Mouse (Mus musculus) forebrain, embryonic 13.5 days (tissue): Measurements from ENCODE around the gene Slc44a5. TPM values are rescaled to one million over a fixed set of nuclear protein-coding genes. Genes with fewer than 3 reads are reported as not detected.
"Not testable (repeated sequence)": the region's sequence is repeated elsewhere in the genome, so short reads cannot be mapped to it uniquely, and the experiment has no call there.

ENCODE experiments used
- ATAC-seq: fragments of 200-750 bp; cut with Nextera tagmentation; 2 replicates; pipeline ENCODE4 v1.8.0; 2017
- H3K27ac ChIP-seq: fragments of 300-500 bp; sonication (generic); 2 replicates; pipeline ENCODE4 v1.5.1; 2015; ENCODE audit warnings: inconsistent platforms, mild to moderate bottlenecking, moderate library complexity
- H3K27me3 ChIP-seq: fragments of 300-500 bp; sonication (generic); 2 replicates; pipeline ENCODE4 v1.6.1; 2015; ENCODE audit warnings: mild to moderate bottlenecking, inconsistent platforms
- H3K36me3 ChIP-seq: fragments of 300-500 bp; sonication (generic); 2 replicates; pipeline ENCODE4 v1.6.1; 2015; ENCODE audit warnings: mild to moderate bottlenecking, inconsistent platforms; ENCODE audit not compliant: poor library complexity, severe bottlenecking
- H3K4me1 ChIP-seq: fragments of 300-500 bp; sonication (generic); 2 replicates; pipeline ENCODE4 v1.6.1; 2015; ENCODE audit warnings: inconsistent platforms
- H3K4me2 ChIP-seq: fragments of 300-500 bp; sonication (generic); 2 replicates; pipeline ENCODE4 v1.6.1; 2015; ENCODE audit warnings: inconsistent platforms, mild to moderate bottlenecking, moderate library complexity
- H3K4me3 ChIP-seq: fragments of 300-500 bp; sonication (generic); 2 replicates; pipeline ENCODE4 v1.5.1; 2015; ENCODE audit warnings: mild to moderate bottlenecking, inconsistent platforms
- H3K9ac ChIP-seq: fragments of 300-500 bp; sonication (generic); 2 replicates; pipeline ENCODE4 v1.6.1; 2015; ENCODE audit warnings: mild to moderate bottlenecking, inconsistent platforms
- H3K9me3 ChIP-seq: fragments of 300-500 bp; sonication (generic); replicated peaks from 2 replicates; pipeline ENCODE4 v1.6.1; 2016; ENCODE audit warnings: inconsistent platforms
- WGBS: fragments of 180-500 bp; shearing (Covaris S2); methylation state at CpG from one replicate; pipeline ENCODE4 v1.1.7; 2015; 5-methylcytosine and 5-hydroxymethylcytosine counted together
- polyA plus RNA-seq: library from polyadenylated mRNA; unstranded; fragments of >200 nt; fragmentation: Nextera tagmentation; extraction: Ambion mirVana; gene quantifications from 2 replicates; pipeline ENCODE4 v1.2.1, GENCODE M21; 2015

Gene Slc44a5
- polyA plus RNA-seq, 1 experiment from 2014 or later: 6.5 TPM

DNA sequence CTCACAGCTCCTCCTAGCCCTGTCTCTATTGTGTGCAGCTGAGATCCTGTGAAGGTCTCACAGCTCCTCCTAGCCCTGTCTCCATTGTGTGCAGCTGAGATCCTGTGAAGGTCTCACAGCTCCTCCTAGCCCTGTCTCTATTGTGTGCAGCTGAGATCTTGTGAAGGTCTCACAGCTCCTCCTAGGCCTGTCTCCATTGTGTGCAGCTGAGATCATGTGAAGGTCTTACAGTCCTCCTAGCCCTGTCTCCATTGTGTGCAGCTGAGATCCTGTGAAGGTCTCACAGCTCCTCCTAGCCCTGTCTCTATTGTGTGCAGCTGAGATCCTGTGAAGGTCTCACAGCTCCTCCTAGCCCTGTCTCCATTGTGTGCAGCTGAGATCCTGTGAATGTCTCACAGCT lies 98.8 kb downstream of the Slc44a5 start:
- not testable (repeated sequence) for H3K4me3 ChIP-seq, H3K36me3 ChIP-seq, H3K4me2 ChIP-seq, H3K27ac ChIP-seq, H3K9ac ChIP-seq, H3K4me1 ChIP-seq, H3K9me3 ChIP-seq, ATAC-seq, H3K27me3 ChIP-seq

DNA sequence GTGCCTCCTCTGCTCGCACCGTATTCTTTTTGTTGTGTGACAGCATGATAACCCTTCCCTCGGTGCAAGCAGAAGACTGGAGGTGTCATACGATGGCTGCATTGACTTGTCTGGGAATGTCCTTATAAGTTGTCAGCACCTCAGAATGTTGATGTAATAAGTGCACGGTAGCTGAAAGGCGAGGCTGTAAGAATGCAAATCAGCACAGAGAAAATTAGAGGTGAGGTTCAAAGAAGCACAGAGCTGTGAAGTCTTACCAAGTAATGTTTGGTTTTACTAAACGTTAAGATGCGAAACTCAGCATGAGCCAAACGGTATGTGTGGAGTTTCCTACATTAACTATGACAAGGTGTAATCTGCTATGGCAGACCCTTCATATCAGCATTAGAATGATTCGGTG lies 102.5 kb downstream of the Slc44a5 start:
- no peak overlapping the region for H3K27ac ChIP-seq
- ATAC-seq: no peak
- no peaks in the 10 kb centered on the region for H3K27me3 ChIP-seq
- H3K4me2 ChIP-seq: no peak overlapping the region
- no peak overlapping the region for H3K4me3 ChIP-seq
- H3K36me3 ChIP-seq: no peaks in the 10 kb centered on the region
- H3K9me3 ChIP-seq: no peaks in the 10 kb centered on the region
- H3K9ac ChIP-seq: no peak overlapping the region
- 76% methylated on average over 10 of the region's 10 CpGs for WGBS
- no peaks in the 10 kb centered on the region for H3K4me1 ChIP-seq

DNA sequence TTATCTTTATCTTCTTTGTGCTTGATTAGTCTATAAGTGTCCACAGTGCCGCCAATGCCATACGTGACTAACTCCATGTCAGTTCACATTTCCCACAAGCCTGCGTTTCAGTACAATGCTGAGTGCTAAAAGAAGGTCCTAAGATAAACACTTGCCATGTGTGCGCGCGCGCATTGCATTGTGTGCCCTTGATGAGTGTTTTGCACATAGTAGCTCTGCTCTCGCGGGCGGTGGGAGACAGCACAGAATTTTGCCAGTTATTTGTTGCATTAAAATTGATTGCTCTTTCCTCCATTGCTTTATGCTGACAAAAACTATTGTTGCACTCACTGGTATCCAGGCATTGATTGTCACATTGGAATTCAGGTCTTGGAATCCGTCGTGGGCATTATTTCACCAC lies 108.5 kb downstream of the Slc44a5 start:
- no peak overlapping the region for H3K27ac ChIP-seq
- H3K4me2 ChIP-seq: peak overlapping the region; percentile 35
- H3K36me3 ChIP-seq: no peaks in the 10 kb centered on the region
- H3K4me3 ChIP-seq: no peak overlapping the region
- 34% methylated on average over 12 of the region's 12 CpGs for WGBS
- peak; percentile 72 for ATAC-seq
- H3K9ac ChIP-seq: no peak overlapping the region
- no peaks in the 10 kb centered on the region for H3K27me3 ChIP-seq
- no peaks in the 10 kb centered on the region for H3K9me3 ChIP-seq
- H3K4me1 ChIP-seq: peaks cover 19% of the 10 kb centered on the region

DNA sequence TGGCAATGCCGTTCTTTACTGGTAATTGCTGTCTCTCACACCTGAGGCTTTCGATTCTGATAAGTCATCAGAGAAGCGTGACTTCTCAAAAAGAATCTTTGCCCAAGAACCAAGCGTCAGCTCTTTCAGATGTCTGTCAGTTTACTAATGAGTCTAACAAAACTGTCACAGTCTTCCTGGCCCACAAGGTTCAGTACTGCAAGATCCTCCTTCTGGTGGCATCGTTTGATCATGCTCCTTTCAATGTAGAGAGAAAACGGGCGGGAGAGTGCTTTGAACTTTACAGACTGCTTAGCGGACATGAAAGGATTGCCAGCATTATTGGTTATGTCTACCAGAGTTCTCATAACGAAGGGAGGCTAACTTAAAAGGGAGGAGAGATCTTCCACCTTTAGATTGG lies 109.0 kb downstream of the Slc44a5 start:
- H3K4me3 ChIP-seq: no peak overlapping the region
- no peak overlapping the region for H3K27ac ChIP-seq
- H3K36me3 ChIP-seq: no peaks in the 10 kb centered on the region
- H3K4me2 ChIP-seq: peak overlapping the region; percentile 35
- H3K4me1 ChIP-seq: peaks cover 19% of the 10 kb centered on the region
- no peaks in the 10 kb centered on the region for H3K9me3 ChIP-seq
- no peaks in the 10 kb centered on the region for H3K27me3 ChIP-seq
- no peak overlapping the region for H3K9ac ChIP-seq
- ATAC-seq: peak; percentile 65
- WGBS: 7% methylated on average over 9 of the region's 9 CpGs

DNA sequence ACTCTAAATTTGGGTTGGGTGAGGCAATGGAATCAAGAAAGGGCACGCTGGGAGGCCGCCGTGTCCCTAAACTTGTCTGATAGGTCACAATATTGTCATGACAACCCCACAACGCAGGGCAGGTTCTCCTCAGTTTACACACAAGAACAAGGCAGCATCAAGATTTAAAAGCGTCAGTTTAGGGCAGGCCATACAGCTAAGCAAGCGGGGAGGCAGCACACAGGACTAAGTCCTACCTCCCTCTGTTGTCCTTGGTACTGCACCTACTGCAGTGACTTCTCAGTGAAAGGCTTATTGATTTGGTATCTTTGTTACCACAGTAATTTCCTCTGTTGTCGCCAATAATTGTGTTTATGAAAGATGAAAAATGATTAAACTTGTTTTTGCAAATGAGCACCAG lies 109.7 kb downstream of the Slc44a5 start:
- Histone ChIP-seq H3K4me3 (no peak overlapping the region), H3K27ac (peak overlapping the region; percentile 42; the same call in 1 of the 2 replicates), H3K36me3 (no peaks in the 10 kb centered on the region), H3K27me3 (no peaks in the 10 kb centered on the region), H3K4me2 (no peak overlapping the region), H3K4me1 (peaks cover 19% of the 10 kb centered on the region), H3K9me3 (no peaks in the 10 kb centered on the region), H3K9ac (no peak overlapping the region)
- ATAC-seq: 0 out of 2 replicates have a peak, but pooled peaks have one; percentile 19
- 54% methylated on average over 7 of the region's 7 CpGs for WGBS

DNA sequence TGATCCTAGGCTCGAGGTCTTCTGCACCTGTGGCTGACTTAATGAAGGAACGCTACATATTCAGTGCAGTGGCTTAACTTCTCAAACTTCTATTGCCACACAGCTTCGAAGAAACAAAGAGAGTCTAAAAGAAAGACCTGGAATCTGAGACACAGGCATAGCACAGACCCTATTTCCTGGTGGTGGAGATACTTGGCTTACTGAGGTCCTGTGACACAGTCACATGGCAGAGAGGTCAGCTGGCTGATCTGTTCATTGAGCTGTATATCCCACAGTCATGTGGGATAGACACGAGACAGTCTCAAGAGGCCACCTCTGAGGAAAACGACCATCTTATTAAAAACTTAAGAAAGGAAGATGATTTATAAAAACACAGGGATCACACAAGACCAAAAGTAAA lies 116.8 kb downstream of the Slc44a5 start:
- WGBS: 82% methylated on average over 5 of the region's 5 CpGs
- Histone ChIP-seq H3K4me1 (peaks cover 18% of the 10 kb centered on the region), H3K4me3 (no peak overlapping the region), H3K27me3 (no peaks in the 10 kb centered on the region), H3K4me2 (no peak overlapping the region), H3K36me3 (no peaks in the 10 kb centered on the region), H3K27ac (no peak overlapping the region), H3K9ac (no peak overlapping the region), H3K9me3 (no peaks in the 10 kb centered on the region)
- ATAC-seq: no peak

DNA sequence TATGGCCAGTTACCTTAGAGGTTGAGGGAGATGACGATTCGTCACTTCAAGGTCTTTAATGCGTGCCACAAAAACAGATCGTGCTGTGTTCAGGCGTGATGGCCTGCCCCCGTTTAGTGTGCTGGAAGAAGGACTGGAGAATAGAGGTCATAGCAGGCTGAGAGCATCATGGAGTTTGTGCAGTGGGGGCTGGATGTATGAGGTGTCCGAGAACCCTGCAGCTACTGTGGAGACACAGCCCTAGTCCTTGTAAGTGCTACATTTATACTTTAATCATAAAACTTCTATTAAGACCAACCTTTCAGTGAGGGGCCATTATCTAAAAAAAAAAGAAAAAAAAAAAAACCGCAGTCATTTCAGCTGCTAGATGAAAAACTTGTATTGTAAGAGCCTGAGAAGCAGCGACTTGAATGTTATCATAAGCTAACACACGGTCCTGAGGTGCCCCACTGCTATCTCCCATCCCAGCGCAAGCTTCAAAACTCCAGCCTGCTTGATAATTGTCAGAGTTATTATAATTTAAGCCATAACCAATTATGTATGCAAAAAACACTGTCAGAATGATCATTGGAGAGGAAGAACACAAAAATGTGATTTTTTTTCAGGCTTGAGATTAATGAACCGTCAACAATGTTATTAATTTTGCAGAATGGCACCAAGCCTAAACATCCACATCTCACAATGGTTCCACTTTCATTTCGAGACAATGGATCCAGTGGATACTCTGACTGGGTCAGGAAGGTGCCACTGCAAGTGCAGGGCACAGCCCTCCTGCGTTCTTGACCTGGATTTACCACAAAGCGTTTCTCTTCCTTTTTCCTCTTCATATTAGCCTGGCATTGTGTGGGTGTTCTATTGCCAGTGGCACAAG lies 118.5 kb downstream of the Slc44a5 start:
- H3K9ac ChIP-seq: no peak overlapping the region
- H3K27me3 ChIP-seq: no peaks in the 10 kb centered on the region
- H3K36me3 ChIP-seq: no peaks in the 10 kb centered on the region
- H3K4me3 ChIP-seq: no peak overlapping the region
- peaks cover 23% of the 10 kb centered on the region for H3K4me1 ChIP-seq
- no peak for ATAC-seq
- H3K27ac ChIP-seq: no peak overlapping the region
- no peak overlapping the region for H3K4me2 ChIP-seq
- 77% methylated on average over 15 of the region's 15 CpGs for WGBS
- no peaks in the 10 kb centered on the region for H3K9me3 ChIP-seq

DNA sequence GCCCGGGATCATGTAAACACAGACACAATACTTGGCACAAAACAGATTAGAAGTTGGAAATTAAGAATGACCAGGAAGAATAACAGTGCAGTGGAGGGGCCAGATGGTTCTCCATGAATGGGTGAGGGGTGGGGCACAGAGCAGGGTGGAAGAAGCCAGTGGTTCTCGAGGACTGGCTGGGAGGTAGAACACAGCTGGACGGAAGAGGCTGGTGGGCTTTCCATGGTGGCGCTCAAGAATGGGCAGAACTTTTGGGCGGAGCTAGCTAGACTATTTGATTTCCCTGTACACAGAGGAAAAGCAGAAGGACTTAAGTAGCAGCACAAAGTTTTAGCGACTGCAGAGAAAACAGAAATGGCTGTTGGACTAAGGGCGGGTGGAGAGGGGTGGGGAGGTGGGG lies 119.2 kb downstream of the Slc44a5 start:
- no peaks in the 10 kb centered on the region for H3K27me3 ChIP-seq
- no peaks in the 10 kb centered on the region for H3K9me3 ChIP-seq
- no peak overlapping the region for H3K27ac ChIP-seq
- 43% methylated on average over 7 of the region's 7 CpGs for WGBS
- peak; percentile 50; the same call in 1 of the 2 replicates for ATAC-seq
- H3K4me2 ChIP-seq: no peak overlapping the region
- no peaks in the 10 kb centered on the region for H3K36me3 ChIP-seq
- H3K4me1 ChIP-seq: peaks cover 23% of the 10 kb centered on the region
- H3K9ac ChIP-seq: no peak overlapping the region
- no peak overlapping the region for H3K4me3 ChIP-seq

DNA sequence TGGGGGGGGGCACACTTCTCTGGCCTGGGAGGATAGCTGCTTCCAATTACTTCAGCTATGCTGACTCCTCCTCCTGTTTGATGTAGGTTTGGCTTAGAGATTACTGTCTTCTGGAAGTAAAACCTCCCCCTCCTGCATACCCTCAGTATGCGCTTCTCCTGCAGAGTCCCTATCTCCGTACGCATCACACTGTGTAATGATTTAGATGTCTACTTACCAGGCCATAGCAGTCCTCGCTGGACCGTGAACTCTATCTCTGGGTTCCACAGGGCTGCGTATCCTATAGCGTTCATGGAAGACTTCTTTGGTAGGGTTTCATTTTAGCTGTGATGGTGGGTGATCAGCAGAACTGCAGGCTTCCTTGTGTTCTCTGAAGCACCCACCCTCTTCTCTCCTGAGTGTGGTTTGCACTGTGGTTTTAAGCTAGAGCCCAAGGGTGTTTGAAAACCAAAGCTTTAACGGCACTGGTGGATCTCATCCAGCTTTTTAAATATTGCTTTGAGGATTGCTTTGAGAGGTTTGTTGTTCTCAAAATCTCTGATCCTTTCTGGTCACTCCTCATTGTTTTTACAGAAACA lies 120.6 kb downstream of the Slc44a5 start:
- H3K4me1 ChIP-seq: peaks cover 23% of the 10 kb centered on the region
- no peaks in the 10 kb centered on the region for H3K9me3 ChIP-seq
- 78% methylated on average over 8 of the region's 8 CpGs for WGBS
- no peak for ATAC-seq
- no peak overlapping the region for H3K9ac ChIP-seq
- no peaks in the 10 kb centered on the region for H3K27me3 ChIP-seq
- H3K27ac ChIP-seq: no peak overlapping the region
- no peak overlapping the region for H3K4me3 ChIP-seq
- H3K36me3 ChIP-seq: no peaks in the 10 kb centered on the region
- no peak overlapping the region for H3K4me2 ChIP-seq

DNA sequence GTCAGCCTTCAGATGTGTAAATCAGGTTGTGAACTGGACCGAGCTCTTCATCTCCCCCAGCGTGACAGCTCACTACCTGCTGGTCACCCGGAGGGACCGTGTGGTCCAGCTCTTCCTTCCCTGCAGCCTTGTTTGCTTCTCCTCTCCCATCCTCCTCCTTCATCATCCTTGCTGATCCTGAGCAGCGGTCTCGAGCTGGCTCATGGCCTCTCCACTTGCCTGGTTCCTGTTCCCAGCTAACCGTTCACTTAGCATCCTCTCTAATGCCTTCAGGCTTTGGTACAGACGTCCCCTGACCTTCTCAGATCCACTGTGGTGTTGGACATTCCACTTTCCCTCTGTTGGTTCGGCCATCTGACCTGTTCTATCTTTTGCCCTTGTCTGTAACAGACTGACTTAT lies 128.4 kb downstream of the Slc44a5 start:
- 89% methylated on average over 9 of the region's 9 CpGs for WGBS
- no peak for ATAC-seq
- Histone ChIP-seq H3K27ac (no peak overlapping the region), H3K4me3 (no peak overlapping the region), H3K9me3 (no peaks in the 10 kb centered on the region), H3K4me2 (no peak overlapping the region), H3K36me3 (no peaks in the 10 kb centered on the region), H3K27me3 (no peaks in the 10 kb centered on the region), H3K4me1 (0 out of 2 replicates have a peak, but pooled peaks cover under 1% of the 10 kb centered on the region), H3K9ac (no peak overlapping the region)

DNA sequence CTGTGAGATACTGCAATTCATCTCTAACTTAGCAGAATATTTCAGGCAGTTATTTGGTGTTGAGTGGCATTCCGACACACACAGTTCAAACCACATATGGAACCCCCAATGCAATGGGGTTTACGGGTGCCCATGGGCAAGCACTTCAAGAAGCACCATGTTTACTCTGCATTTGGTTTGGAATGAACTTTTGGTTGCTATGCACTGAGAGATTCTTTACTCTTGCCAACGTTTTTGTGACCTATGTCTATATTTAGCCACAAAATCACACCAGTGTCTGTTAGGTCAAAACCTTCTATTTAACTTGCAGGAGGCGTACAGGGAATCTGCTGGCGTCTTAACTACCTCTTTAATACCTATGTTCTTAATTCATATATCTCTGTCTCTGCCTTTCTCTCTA lies 137.3 kb downstream of the Slc44a5 start:
- Histone ChIP-seq H3K9ac (no peak overlapping the region), H3K4me2 (no peak overlapping the region), H3K27me3 (no peaks in the 10 kb centered on the region), H3K27ac (no peak overlapping the region), H3K36me3 (no peaks in the 10 kb centered on the region), H3K4me1 (peaks cover 12% of the 10 kb centered on the region), H3K4me3 (no peak overlapping the region), H3K9me3 (no peaks in the 10 kb centered on the region)
- WGBS: 84% methylated on average over 5 of the region's 5 CpGs
- no peak for ATAC-seq

DNA sequence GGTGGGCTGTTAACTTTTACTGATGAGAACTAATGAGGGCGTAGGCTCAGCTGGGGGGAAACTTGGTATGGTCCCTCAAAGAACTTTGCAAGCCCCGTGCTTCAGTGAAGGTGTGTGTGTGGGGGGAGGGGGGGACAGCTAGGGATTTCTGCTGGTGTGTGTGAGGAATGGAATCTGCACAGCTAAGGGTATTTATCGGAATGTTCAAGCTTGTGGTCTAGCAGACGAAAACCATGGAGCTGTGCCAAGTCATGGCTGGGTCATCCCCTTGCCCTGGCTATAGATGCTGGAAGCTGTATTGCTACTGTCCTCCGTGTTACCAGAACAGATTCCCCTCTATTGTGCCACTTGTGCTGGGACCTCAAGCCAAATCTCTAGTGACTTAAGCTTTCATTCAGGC lies 138.0 kb downstream of the Slc44a5 start:
- H3K36me3 ChIP-seq: no peaks in the 10 kb centered on the region
- no peaks in the 10 kb centered on the region for H3K27me3 ChIP-seq
- WGBS: 70% methylated on average over 5 of the region's 5 CpGs
- H3K9ac ChIP-seq: no peak overlapping the region
- no peaks in the 10 kb centered on the region for H3K9me3 ChIP-seq
- no peak overlapping the region for H3K27ac ChIP-seq
- no peak for ATAC-seq
- no peak overlapping the region for H3K4me2 ChIP-seq
- H3K4me1 ChIP-seq: peaks cover 14% of the 10 kb centered on the region
- no peak overlapping the region for H3K4me3 ChIP-seq
